25 mouse cellular contexts compared by ENCODE assay signal in genomic region chr13:30612079-30612794, GRCm38 (mm10). TPM values are rescaled to one million over a fixed set of nuclear protein-coding genes. Genes with fewer than 3 reads are reported as not detected.
DNase-seq lines count a peak whose midpoint lies in the region; ATAC-seq and TF ChIP-seq lines count a peak whose summit lies in the region.
"Had no signal": no experiment of that assay in that cellular context is flagged by ENCODE, and none has a peak within 500 bp of the region (broad histone marks: within the 10 kb centered on the region; RNA-seq: fewer than 3 reads in every experiment).

No protein-coding gene starts in this region.

- no peaks in the 10 kb centered on the region for H3K27me3 ChIP-seq in splenic B cell, adult 2 months (ENCODE audit: control insufficient read depth, insufficient read depth, low read length, poor library complexity, severe bottlenecking)
- H3K27me3 ChIP-seq: embryonic facial prominence, embryonic 13.5 days; forebrain, embryonic 12.5 days; forebrain, embryonic 15.5 days had no signal

- ATAC-seq in granulocyte monocyte progenitor cell, adult 5-6 weeks (replicated peaks; ENCODE audit: poor library complexity, severe bottlenecking): peak; percentile 96
- ATAC-seq in megakaryocyte, adult 5-6 weeks (ENCODE audit: poor library complexity, severe bottlenecking): peak; percentile 89
- ATAC-seq: activated CD4-positive, CD25-positive, alpha-beta regulatory T cell, adult 4 months; CD4-positive, CD25-positive, alpha-beta regulatory T cell, adult 4 months; forebrain, embryonic 15.5 days; hindbrain, postnatal 0 days; inflammation-experienced regulatory T-cells, adult 6 months; intestine, embryonic 16.5 days had no signal

- H3K4me3 ChIP-seq in bone marrow macrophage, adult 2 months (ENCODE audit: insufficient read depth, low read length): peak overlapping the region; percentile 28
- H3K4me3 ChIP-seq: embryonic facial prominence, embryonic 13.5 days; erythroblast, embryonic 14.5 days; forebrain, embryonic 12.5 days; forebrain, embryonic 15.5 days had no signal

- H3K27ac ChIP-seq in bone marrow macrophage, adult 2 months (ENCODE audit: insufficient read depth, low read depth, low read length): peak overlapping the region; percentile 65
- H3K27ac ChIP-seq: embryonic facial prominence, embryonic 13.5 days; forebrain, embryonic 12.5 days; forebrain, embryonic 15.5 days; hindbrain, embryonic 14.5 days; hindbrain, postnatal 0 days had no signal

- TF ChIP-seq CTCF in bone marrow macrophage, adult 2 months (IDR thresholded peaks at IDR 0.05; ENCODE audit: low read depth, low read length): no peak

- TF ChIP-seq POLR2A in bone marrow macrophage, adult 2 months (IDR thresholded peaks at IDR 0.05; ENCODE audit: borderline replicate concordance, low read depth, low read length): no peak

- no peaks in the 10 kb centered on the region for H3K36me3 ChIP-seq in splenic B cell, adult 2 months (ENCODE audit: control insufficient read depth, insufficient read depth, low read length, poor library complexity, severe bottlenecking)
- H3K36me3 ChIP-seq: embryonic facial prominence, embryonic 13.5 days; forebrain, embryonic 12.5 days; forebrain, embryonic 15.5 days had no signal

- peak; percentile 41 for DNase-seq in splenic B cell, adult 2 months (ENCODE audit: low read depth, low spot score)
- DNase-seq in lung, postnatal 14 days: no peak
- no peak for DNase-seq in cerebellum, postnatal 10 days
- no peak for DNase-seq in embryo, embryonic 10.5 days (ENCODE audit: low spot score)
- DNase-seq: adrenal gland, postnatal 10 days; adrenal gland, postnatal 36 days; cerebellum, adult 11 months; cerebellum, adult 2 months; cerebellum, adult 9-11 months; cerebellum, postnatal 36 days; gastrocnemius, postnatal 25 days; heart, postnatal 36 days had no signal

- peaks cover 14% of the 10 kb centered on the region for H3K4me1 ChIP-seq in bone marrow macrophage, adult 2 months (ENCODE audit: control insufficient read depth, insufficient read depth, low read length)
- H3K4me1 ChIP-seq: embryonic facial prominence, embryonic 13.5 days; forebrain, embryonic 12.5 days; forebrain, embryonic 15.5 days had no signal

RNA-seq across cellular contexts. Expression of gene Dusp22, which starts 47.6 kb away (rescaled TPM):
- 53.6 and 62.9 TPM in 2 replicates for polyA plus RNA-seq in bone marrow macrophage, adult 2 months (2012; ENCODE audit: insufficient read depth, insufficient read length, missing spikeins)
- 3.7 and 11.7 TPM in 2 replicates for total RNA-seq in granulocyte monocyte progenitor cell, adult 5-6 weeks (2014; fragmentation: Nextera tagmentation)
- total RNA-seq in granulocyte monocyte progenitor cell, adult 5-6 weeks (2017): 0.73 and 1.6 TPM in 2 replicates
- 77.1 and 97.8 TPM in 2 replicates for total RNA-seq in megakaryocyte, adult 5-6 weeks (2015)
- 58.1 and 65.5 TPM in 2 replicates for total RNA-seq in megakaryocyte, adult 5-6 weeks (2017)

Comparison
In these comparisons a context has a peak if more than half of its experiments do, and no peak if none do; other contexts are left out.
1. RNA of gene Dusp22, which starts 47.6 kb away (total RNA-seq): 58.1 to 97.8 TPM in megakaryocyte, adult 5-6 weeks; 0.73 to 11.7 TPM in granulocyte monocyte progenitor cell, adult 5-6 weeks; every median in the first group is over 4 times any median in the second.